Mouse (Mus musculus): Measurements from ENCODE around the gene Vac14.

DNA sequence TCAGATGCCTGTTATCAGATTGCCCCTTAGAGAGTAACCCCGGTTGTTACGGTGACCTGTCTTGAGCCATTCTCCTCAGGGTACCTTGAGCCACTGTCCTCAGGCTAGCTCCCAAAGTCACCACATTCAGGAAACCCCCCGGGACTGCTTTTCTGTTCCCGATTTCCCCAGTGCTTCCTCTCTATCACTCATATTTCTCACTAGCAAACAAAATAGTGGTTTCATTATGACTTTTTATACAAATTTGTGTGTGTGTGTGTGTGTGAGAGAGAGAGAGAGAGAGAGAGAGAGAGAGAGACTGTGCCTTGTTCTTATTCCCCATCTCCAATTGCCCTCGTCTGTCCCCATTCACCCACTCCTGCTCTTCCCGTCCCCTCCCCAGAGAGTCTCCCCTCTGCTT lies 24.2 kb upstream of the Vac14 start:
- TF ChIP-seq USF1 (IDR thresholded peaks at IDR 0.05; ENCODE audit: low read depth) = no peak
- no peak for TF ChIP-seq POLR2A (IDR thresholded peaks at IDR 0.05; ENCODE audit: insufficient read length, low read depth)
- TF ChIP-seq MYOG (IDR thresholded peaks at IDR 0.05; ENCODE audit: control insufficient read depth in 1 of 3, insufficient read depth in 1 of 3, insufficient read length in 2 of 3, low read depth in 2 of 3) = no peak
- TF ChIP-seq TCF12 (IDR thresholded peaks at IDR 0.05; ENCODE audit: insufficient read depth, poor library complexity, severe bottlenecking) = no peak
- TF ChIP-seq MAX (IDR thresholded peaks at IDR 0.05; ENCODE audit: low read depth) = no peak
- TF ChIP-seq POLR2AphosphoS2 (IDR thresholded peaks at IDR 0.05; ENCODE audit: insufficient read length, low read depth) = no peak
- TF ChIP-seq E2F4 (IDR thresholded peaks at IDR 0.05; ENCODE audit: insufficient read depth) = no peak
- no peak for TF ChIP-seq CEBPB (IDR thresholded peaks at IDR 0.05; ENCODE audit: insufficient read depth, poor library complexity, severe bottlenecking)
- no peak for TF ChIP-seq SRF (IDR thresholded peaks at IDR 0.05; ENCODE audit: control insufficient read depth, insufficient read length, low read depth)
- TF ChIP-seq REST (IDR thresholded peaks at IDR 0.05; ENCODE audit: insufficient read depth, insufficient read length) = no peak

Measured in myocyte (in vitro differentiated cells).